Mouse (Mus musculus): ENCODE results near the gene C1d. TPM values are rescaled to one million over a fixed set of nuclear protein-coding genes. Genes with fewer than 3 reads are reported as not detected.
A peak's percentile ranks its signal among the peaks of the same experiment; 100 is the strongest.

The C1d gene
- total and polyA plus RNA-seq, 2 experiments from 2014 or later, result 28.1 to 83.6 TPM

- Histone ChIP-seq H3K9ac (replicated peaks; ENCODE audit: low read depth, low read length) (peak overlapping the region; percentile 98), H3K4me2 (ENCODE audit: low read depth, low read length) (peak overlapping the region; percentile 84), H3K9me3 (replicated peaks; ENCODE audit: control insufficient read depth, low read length) (no peaks in the 10 kb centered on the region), H3K4me1 (ENCODE audit: control insufficient read depth, insufficient read depth) (peaks cover 15% of the 10 kb centered on the region), H3K36me3 (replicated peaks; ENCODE audit: control insufficient read depth, insufficient read depth, low read length) (0 out of 2 replicates have a peak, but pooled peaks cover 5% of the 10 kb centered on the region), H3K27me3 (ENCODE audit: control insufficient read depth, insufficient read depth, low read length) (no peaks in the 10 kb centered on the region), H3K4me3 (ENCODE audit: low read depth, low read length) (peak overlapping the region; percentile 100), H3K27ac (ENCODE audit: low read depth) (peak overlapping the region; percentile 96)
- TF ChIP-seq EP300 (IDR thresholded peaks at IDR 0.05; ENCODE audit: low read depth) (no peak), CTCF (IDR thresholded peaks at IDR 0.05; ENCODE audit: low read depth) (no peak)
- DNase-seq (ENCODE audit: low spot score) (peak; percentile 53), ATAC-seq (ENCODE audit: insufficient read depth, low read depth) (peak; percentile 43; the same call in 1 of the 2 replicates)
- under 1% methylated on average over 17 of the region's 17 CpGs for WGBS
These were observed 482 bp downstream of the C1d start for GRCm38 (mm10) chr11:17257861-17258260.

GRCm38 (mm10) chr11:17267176-17267575 lies 9.8 kb downstream of the C1d start:
- no peaks in the 10 kb centered on the region for H3K4me1 ChIP-seq (ENCODE audit: control insufficient read depth, insufficient read depth)
- ATAC-seq (ENCODE audit: insufficient read depth, low read depth), result no peak
- peaks cover 32% of the 10 kb centered on the region for H3K36me3 ChIP-seq (replicated peaks; ENCODE audit: control insufficient read depth, insufficient read depth, low read length)
- no peak for DNase-seq (ENCODE audit: low spot score)
- no peaks in the 10 kb centered on the region for H3K9me3 ChIP-seq (replicated peaks; ENCODE audit: control insufficient read depth, low read length)
- H3K4me2 ChIP-seq (ENCODE audit: low read depth, low read length), result no peak overlapping the region
- H3K4me3 ChIP-seq (ENCODE audit: low read depth, low read length), result no peak overlapping the region
- H3K9ac ChIP-seq (replicated peaks; ENCODE audit: low read depth, low read length), result no peak overlapping the region
- H3K27ac ChIP-seq (ENCODE audit: low read depth), result no peak overlapping the region
- H3K27me3 ChIP-seq (ENCODE audit: control insufficient read depth, insufficient read depth, low read length), result no peaks in the 10 kb centered on the region
- 94% methylated on average over 4 of the region's 4 CpGs for WGBS
- no peak for TF ChIP-seq CTCF (IDR thresholded peaks at IDR 0.05; ENCODE audit: low read depth)
- no peak for TF ChIP-seq EP300 (IDR thresholded peaks at IDR 0.05; ENCODE audit: low read depth)

- peaks cover 25% of the 10 kb centered on the region for H3K36me3 ChIP-seq (replicated peaks; ENCODE audit: control insufficient read depth, insufficient read depth, low read length)
- no peaks in the 10 kb centered on the region for H3K4me1 ChIP-seq (ENCODE audit: control insufficient read depth, insufficient read depth)
- TF ChIP-seq EP300 (IDR thresholded peaks at IDR 0.05; ENCODE audit: low read depth), result no peak
- no peak for TF ChIP-seq CTCF (IDR thresholded peaks at IDR 0.05; ENCODE audit: low read depth)
- ATAC-seq (ENCODE audit: insufficient read depth, low read depth) (no peak), DNase-seq (ENCODE audit: low spot score) (no peak)
- H3K27ac ChIP-seq (ENCODE audit: low read depth), result no peak overlapping the region
- H3K4me3 ChIP-seq (ENCODE audit: low read depth, low read length), result no peak overlapping the region
- no peaks in the 10 kb centered on the region for H3K27me3 ChIP-seq (ENCODE audit: control insufficient read depth, insufficient read depth, low read length)
- H3K9ac ChIP-seq (replicated peaks; ENCODE audit: low read depth, low read length), result no peak overlapping the region
- no peaks in the 10 kb centered on the region for H3K9me3 ChIP-seq (replicated peaks; ENCODE audit: control insufficient read depth, low read length)
- WGBS, result 76% methylated on average over 1 of the region's 1 CpGs
- H3K4me2 ChIP-seq (ENCODE audit: low read depth, low read length), result no peak overlapping the region
These were observed 11.4 kb downstream of the C1d start for GRCm38 (mm10) chr11:17268801-17269200.

- Histone ChIP-seq H3K9ac (replicated peaks; ENCODE audit: low read depth, low read length) (no peak overlapping the region), H3K4me3 (ENCODE audit: low read depth, low read length) (no peak overlapping the region), H3K4me1 (ENCODE audit: control insufficient read depth, insufficient read depth) (no peaks in the 10 kb centered on the region), H3K27me3 (ENCODE audit: control insufficient read depth, insufficient read depth, low read length) (no peaks in the 10 kb centered on the region), H3K4me2 (ENCODE audit: low read depth, low read length) (no peak overlapping the region), H3K27ac (ENCODE audit: low read depth) (no peak overlapping the region), H3K9me3 (replicated peaks; ENCODE audit: control insufficient read depth, low read length) (no peaks in the 10 kb centered on the region), H3K36me3 (replicated peaks; ENCODE audit: control insufficient read depth, insufficient read depth, low read length) (no peaks in the 10 kb centered on the region)
- TF ChIP-seq EP300 (IDR thresholded peaks at IDR 0.05; ENCODE audit: low read depth) (no peak), CTCF (IDR thresholded peaks at IDR 0.05; ENCODE audit: low read depth) (peak; percentile 92)
- 12% methylated on average over 9 of the region's 9 CpGs for WGBS
- ATAC-seq (ENCODE audit: insufficient read depth, low read depth), result no peak
- DNase-seq (ENCODE audit: low spot score), result peak; percentile 49
These were observed 22.6 kb downstream of the C1d start for GRCm38 (mm10) chr11:17279959-17280358.

- Histone ChIP-seq H3K4me2 (ENCODE audit: low read depth, low read length) (no peak overlapping the region), H3K4me1 (ENCODE audit: control insufficient read depth, insufficient read depth) (peaks cover 4% of the 10 kb centered on the region; the same call in 1 of the 2 replicates), H3K4me3 (ENCODE audit: low read depth, low read length) (no peak overlapping the region), H3K27ac (ENCODE audit: low read depth) (no peak overlapping the region), H3K9ac (replicated peaks; ENCODE audit: low read depth, low read length) (no peak overlapping the region), H3K36me3 (replicated peaks; ENCODE audit: control insufficient read depth, insufficient read depth, low read length) (no peaks in the 10 kb centered on the region), H3K27me3 (ENCODE audit: control insufficient read depth, insufficient read depth, low read length) (no peaks in the 10 kb centered on the region), H3K9me3 (replicated peaks; ENCODE audit: control insufficient read depth, low read length) (no peaks in the 10 kb centered on the region)
- WGBS, result 60% methylated on average over 10 of the region's 10 CpGs
- TF ChIP-seq EP300 (IDR thresholded peaks at IDR 0.05; ENCODE audit: low read depth), result no peak
- TF ChIP-seq CTCF (IDR thresholded peaks at IDR 0.05; ENCODE audit: low read depth), result 0 out of 2 replicates have a peak, but pooled peaks have one; percentile 6
- DNase-seq (ENCODE audit: low spot score) (no peak), ATAC-seq (ENCODE audit: insufficient read depth, low read depth) (no peak)
These were observed 26.7 kb downstream of the C1d start for GRCm38 (mm10) chr11:17284055-17284454.

- Histone ChIP-seq H3K4me3 (ENCODE audit: low read depth, low read length) (no peak overlapping the region), H3K9me3 (replicated peaks; ENCODE audit: control insufficient read depth, low read length) (no peaks in the 10 kb centered on the region), H3K27ac (ENCODE audit: low read depth) (no peak overlapping the region), H3K36me3 (replicated peaks; ENCODE audit: control insufficient read depth, insufficient read depth, low read length) (no peaks in the 10 kb centered on the region), H3K4me1 (ENCODE audit: control insufficient read depth, insufficient read depth) (peaks cover 4% of the 10 kb centered on the region; the same call in 1 of the 2 replicates), H3K27me3 (ENCODE audit: control insufficient read depth, insufficient read depth, low read length) (no peaks in the 10 kb centered on the region), H3K4me2 (ENCODE audit: low read depth, low read length) (no peak overlapping the region), H3K9ac (replicated peaks; ENCODE audit: low read depth, low read length) (no peak overlapping the region)
- TF ChIP-seq EP300 (IDR thresholded peaks at IDR 0.05; ENCODE audit: low read depth) (no peak), CTCF (IDR thresholded peaks at IDR 0.05; ENCODE audit: low read depth) (no peak)
- no peak for ATAC-seq (ENCODE audit: insufficient read depth, low read depth)
- no peak for DNase-seq (ENCODE audit: low spot score)
These were observed 31.5 kb downstream of the C1d start for GRCm38 (mm10) chr11:17288884-17289283.

Measured in heart, postnatal 0 days (tissue).